Comparison of ENCODE assay signal across 9 mouse cellular contexts in the genomic region with DNA sequence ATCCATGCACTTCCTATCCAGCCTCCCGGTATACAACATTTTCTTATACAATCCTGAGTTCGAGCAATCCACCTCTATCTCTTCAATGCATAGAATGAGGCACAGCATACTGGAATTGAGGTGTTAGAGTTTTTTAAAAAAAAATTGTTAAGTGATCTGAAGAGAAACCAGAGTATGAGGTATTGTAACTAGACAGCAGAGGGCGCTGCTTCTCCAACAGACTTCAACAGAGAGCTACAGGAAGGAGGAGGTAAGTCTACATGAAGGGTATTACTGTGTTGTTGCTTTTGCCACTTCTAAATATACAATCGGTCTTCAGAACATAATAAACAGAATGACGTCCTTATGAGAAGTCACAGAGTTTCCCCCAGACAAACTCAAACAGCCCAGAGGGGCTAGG.
DNase-seq lines count a peak whose midpoint lies in the region; ATAC-seq and TF ChIP-seq lines count a peak whose summit lies in the region.
"Had no signal": no experiment of that assay in that cellular context is flagged by ENCODE, and none has a peak within 500 bp of the region (broad histone marks: within the 10 kb centered on the region; RNA-seq: fewer than 3 reads in every experiment).

No protein-coding gene starts in this region.

- H3K9me3 ChIP-seq in liver, embryonic 11.5 days (ENCODE audit: control insufficient read depth, low read length), result no peaks in the 10 kb centered on the region

- no peak for TF ChIP-seq POLR2A in cortical plate, adult 2 months (IDR thresholded peaks at IDR 0.05; ENCODE audit: extremely low read depth, insufficient read depth, low read length)

- H3K27ac ChIP-seq in liver, embryonic 11.5 days (ENCODE audit: low read depth, low read length), result no peak overlapping the region
- H3K27ac ChIP-seq in cortical plate, adult 2 months (ENCODE audit: insufficient read depth, low read length), result no peak overlapping the region

- no peaks in the 10 kb centered on the region for H3K36me3 ChIP-seq in liver, embryonic 11.5 days (ENCODE audit: control insufficient read depth, insufficient read depth, low read length)

- H3K27me3 ChIP-seq in liver, embryonic 11.5 days (replicated peaks; ENCODE audit: control insufficient read depth, insufficient read depth, low read length), result peaks cover 2% of the 10 kb centered on the region; the same call in 1 of the 2 replicates

- H3K4me1 ChIP-seq in liver, embryonic 11.5 days (replicated peaks; ENCODE audit: control insufficient read depth, insufficient read depth, low read length), result no peaks in the 10 kb centered on the region
- H3K4me1 ChIP-seq in cortical plate, adult 2 months (ENCODE audit: control insufficient read depth, insufficient read depth, low read length), result peaks cover 2% of the 10 kb centered on the region; the same call in 1 of the 2 replicates

- H3K4me3 ChIP-seq in liver, embryonic 11.5 days (ENCODE audit: low read depth, low read length), result no peak overlapping the region
- H3K4me3 ChIP-seq in cortical plate, adult 2 months (ENCODE audit: insufficient read depth, low read length), result no peak overlapping the region
- H3K4me3 ChIP-seq: erythroblast, embryonic 14.5 days had no signal

- ATAC-seq in liver, embryonic 11.5 days (replicated peaks; ENCODE audit: low FRiP score), result no peak
- no peak for ATAC-seq in cerebellum, adult (ENCODE audit: insufficient number of reproducible peaks, low FRiP score, low TSS enrichment)

- H3K9ac ChIP-seq in liver, embryonic 11.5 days (ENCODE audit: low read depth, low read length), result no peak overlapping the region

- TF ChIP-seq CTCF in cortical plate, adult 2 months (IDR thresholded peaks at IDR 0.05; ENCODE audit: extremely low read depth, insufficient read depth, low read length), result peak; percentile 34; the same call in 1 of the 2 replicates

- intact Hi-C loops in gastrocnemius, postnatal 14 days (cut with DNase I; ENCODE audit: low total_unique reads), result loop anchor here (5.0 to 10.0 kb wide), 2 partner anchors 51 to 267 kb away; no protein-coding TSS in a partner anchor

- DNase-seq in cerebellum, postnatal 10 days, result peak; percentile 66 to 79
- DNase-seq in cerebellum, adult 8-10 months, result no peak
- DNase-seq in liver, result peak; percentile 16
- DNase-seq in liver, embryonic 11.5 days (ENCODE audit: low spot score), result no peak
- peak; percentile 82 for DNase-seq in mesoderm, embryonic 11.5 days (ENCODE audit: low read depth, low spot score)
- no peak for DNase-seq in gastrocnemius, postnatal 14 days

- no peak overlapping the region for H3K4me2 ChIP-seq in liver, embryonic 11.5 days

- WGBS in liver, embryonic 11.5 days, result 65% methylated on average over 5 of the region's 5 CpGs

Comparison
In these comparisons a context has a peak if more than half of its experiments do, and no peak if none do; other contexts are left out.
1. DNase-seq: peak in cerebellum, postnatal 10 days (2 of 2), liver (single experiment) and mesoderm, embryonic 11.5 days (single experiment); none in cerebellum, adult 8-10 months (single experiment), liver, embryonic 11.5 days (single experiment) and gastrocnemius, postnatal 14 days (single experiment).